Mouse (Mus musculus) neural tube, embryonic 15.5 days (tissue): ENCODE data around the gene Ctu2. TPM values are rescaled to one million over a fixed set of nuclear protein-coding genes. Genes with fewer than 3 reads are reported as not detected.

ENCODE experiments used
- ATAC-seq: fragments of 200-750 bp; cut with Nextera tagmentation; 2 replicates; pipeline ENCODE4 v1.8.0; 2017; ENCODE audit warnings: mild to moderate bottlenecking, moderate TSS enrichment, moderate library complexity; ENCODE audit not compliant: low FRiP score
- H3K27ac ChIP-seq: fragments of 300-500 bp; sonication (generic); replicated peaks from 2 replicates; pipeline ENCODE4 v1.5.1; 2015; ENCODE audit warnings: mild to moderate bottlenecking, inconsistent platforms
- H3K27me3 ChIP-seq: fragments of 300-500 bp; sonication (generic); replicated peaks from 2 replicates; pipeline ENCODE4 v1.6.1; 2015; ENCODE audit warnings: inconsistent platforms
- H3K36me3 ChIP-seq: fragments of 300-500 bp; sonication (generic); 2 replicates; pipeline ENCODE4 v1.6.1; 2015; ENCODE audit warnings: inconsistent platforms
- H3K4me1 ChIP-seq: fragments of 300-500 bp; sonication (generic); 2 replicates; pipeline ENCODE4 v1.6.1; 2015; ENCODE audit warnings: inconsistent platforms
- H3K4me2 ChIP-seq: fragments of 300-500 bp; sonication (generic); 2 replicates; pipeline ENCODE4 v1.6.1; 2015; ENCODE audit warnings: inconsistent platforms, mild to moderate bottlenecking, moderate library complexity
- H3K4me3 ChIP-seq: fragments of 300-500 bp; sonication (generic); replicated peaks from 2 replicates; pipeline ENCODE4 v1.5.1; 2015; ENCODE audit warnings: mild to moderate bottlenecking, inconsistent platforms
- H3K9ac ChIP-seq: fragments of 300-500 bp; sonication (generic); replicated peaks from 2 replicates; pipeline ENCODE4 v1.6.1; 2015; ENCODE audit warnings: mild to moderate bottlenecking, inconsistent platforms
- H3K9me3 ChIP-seq: fragments of 300-500 bp; sonication (generic); replicated peaks from 2 replicates; pipeline ENCODE4 v1.6.1; 2016; ENCODE audit warnings: inconsistent platforms
- WGBS: fragments of 180-500 bp; shearing (Covaris S2); methylation state at CpG from one replicate; pipeline ENCODE4 v1.1.7; 2015; ENCODE audit warnings: mixed read lengths; 5-methylcytosine and 5-hydroxymethylcytosine counted together
- microRNA-seq: library from miRNA; unstranded; fragments of <30 nt; microRNA quantifications from one replicate; pipeline ENCODE4, GENCODE M21; 2017
- polyA plus RNA-seq: library from polyadenylated mRNA; unstranded; fragments of >200 nt; fragmentation: Nextera tagmentation; extraction: Ambion mirVana; gene quantifications from 2 replicates; pipeline ENCODE4 v1.2.1, GENCODE M21; 2015

The Ctu2 gene
- polyA plus RNA-seq, 1 experiment from 2014 or later, result 80.2 TPM

DNA sequence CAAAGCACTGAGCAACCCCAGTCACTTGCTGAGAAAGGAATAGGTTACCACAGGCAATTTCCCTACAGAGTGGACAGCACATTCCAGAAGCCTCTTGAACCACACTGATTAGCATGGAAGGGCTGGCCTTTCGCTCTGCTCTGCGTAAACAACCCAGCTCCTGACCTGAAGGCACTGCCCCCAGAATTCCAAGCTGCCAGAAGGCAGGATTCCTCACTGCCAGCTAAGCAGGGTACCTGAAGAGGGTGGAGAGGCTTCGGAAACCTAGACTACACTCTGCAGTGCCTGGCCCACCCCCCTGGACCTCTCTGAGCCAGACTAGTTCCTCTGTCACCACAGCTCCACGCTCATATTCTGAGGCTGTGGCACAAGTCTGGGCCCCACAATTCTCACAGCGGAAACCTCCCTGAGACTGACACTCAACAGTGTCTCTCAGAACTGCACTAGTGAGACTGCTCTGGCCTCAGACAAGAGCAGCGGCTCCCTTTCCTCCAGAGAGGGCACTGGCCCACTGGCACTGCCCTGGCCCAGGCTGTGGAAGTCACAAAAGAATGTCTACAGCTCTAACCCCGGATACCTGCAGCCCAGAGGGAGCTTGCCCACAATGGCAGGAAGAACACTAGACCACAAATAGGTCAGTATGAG is 50.7 kb downstream of the Ctu2 start:
- Histone ChIP-seq H3K27ac (no peak overlapping the region), H3K9ac (no peak overlapping the region), H3K4me2 (no peak overlapping the region), H3K4me1 (peaks cover 29% of the 10 kb centered on the region), H3K4me3 (no peak overlapping the region), H3K36me3 (no peaks in the 10 kb centered on the region), H3K27me3 (peaks cover 6% of the 10 kb centered on the region; the same call in 1 of the 2 replicates), H3K9me3 (no peaks in the 10 kb centered on the region)
- ATAC-seq, result no peak
- 82% methylated on average over 7 of the region's 7 CpGs for WGBS

DNA sequence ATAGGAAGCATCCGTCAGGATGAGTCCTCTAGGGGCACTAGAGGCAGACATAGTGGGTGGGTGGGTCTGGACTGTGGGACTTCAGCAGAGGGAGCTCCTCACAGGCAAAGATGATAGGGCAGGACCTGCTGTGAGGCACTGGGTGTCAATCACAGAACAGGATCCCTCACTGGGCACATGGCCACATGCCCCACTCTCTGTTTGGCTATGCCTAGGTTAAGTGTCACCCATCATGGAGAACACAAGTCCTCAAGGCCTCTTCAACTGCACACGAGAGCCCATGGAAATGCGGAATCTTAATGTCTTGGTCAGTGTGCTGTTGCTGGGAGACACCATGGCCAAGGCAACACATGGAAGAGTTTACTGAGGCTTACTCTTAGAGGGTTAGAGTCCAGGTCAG is 52.0 kb downstream of the Ctu2 start:
- WGBS, result 91% methylated on average over 3 of the region's 3 CpGs
- Histone ChIP-seq H3K27ac (no peak overlapping the region), H3K27me3 (peaks cover 6% of the 10 kb centered on the region; the same call in 1 of the 2 replicates), H3K36me3 (no peaks in the 10 kb centered on the region), H3K9me3 (no peaks in the 10 kb centered on the region), H3K4me3 (no peak overlapping the region), H3K9ac (no peak overlapping the region), H3K4me1 (peaks cover 27% of the 10 kb centered on the region), H3K4me2 (no peak overlapping the region)
- no peak for ATAC-seq

DNA sequence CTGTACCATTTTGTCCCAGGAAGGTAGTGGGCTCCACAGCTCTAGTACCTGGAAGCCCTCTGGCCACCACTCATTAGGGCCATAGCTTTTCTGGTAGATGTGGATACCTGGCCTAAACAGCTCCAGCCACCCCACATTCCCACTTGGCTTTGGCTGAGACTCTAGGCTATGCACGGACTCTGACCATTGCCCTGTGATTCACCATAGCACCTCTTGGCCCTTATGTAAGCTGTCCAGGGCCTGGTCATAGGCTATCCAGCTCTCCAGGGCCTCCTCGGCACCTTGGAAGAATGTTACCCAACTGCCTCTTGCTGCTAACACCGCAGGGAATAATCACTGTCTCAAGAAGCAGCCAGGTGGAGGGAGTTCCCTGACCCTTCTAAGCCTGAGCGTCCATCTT is 53.2 kb downstream of the Ctu2 start:
- Histone ChIP-seq H3K9ac (no peak overlapping the region), H3K9me3 (no peaks in the 10 kb centered on the region), H3K27ac (no peak overlapping the region), H3K27me3 (peaks cover 6% of the 10 kb centered on the region; the same call in 1 of the 2 replicates), H3K4me1 (peaks cover 15% of the 10 kb centered on the region), H3K4me2 (no peak overlapping the region), H3K4me3 (no peak overlapping the region), H3K36me3 (no peaks in the 10 kb centered on the region)
- WGBS, result 92% methylated on average over 4 of the region's 4 CpGs
- no peak for ATAC-seq

DNA sequence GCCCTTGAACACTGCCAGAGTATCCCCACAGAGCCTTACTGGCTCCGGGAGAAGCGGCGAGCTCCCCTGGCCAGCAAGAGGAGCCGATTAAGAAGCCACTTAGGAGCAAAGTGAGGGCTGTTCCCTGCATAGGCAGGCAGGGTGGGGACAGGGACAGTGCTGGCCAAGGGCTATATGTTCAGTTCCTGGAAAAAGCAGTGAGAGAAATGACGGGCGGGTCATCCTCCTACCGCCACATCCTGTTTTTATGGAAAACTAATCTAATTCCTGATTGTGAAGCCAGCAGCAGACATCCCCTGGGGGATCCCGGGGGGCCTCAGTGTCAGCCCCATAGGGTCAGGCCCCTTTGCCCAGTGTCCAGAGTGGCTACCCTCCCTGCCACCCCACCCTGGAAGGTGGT is 55.4 kb downstream of the Ctu2 start:
- H3K4me1 ChIP-seq, result peaks cover under 1% of the 10 kb centered on the region; the same call in 1 of the 2 replicates
- no peak overlapping the region for H3K4me3 ChIP-seq
- no peak overlapping the region for H3K4me2 ChIP-seq
- H3K9ac ChIP-seq, result no peak overlapping the region
- ATAC-seq, result no peak
- H3K27me3 ChIP-seq, result no peaks in the 10 kb centered on the region
- H3K27ac ChIP-seq, result no peak overlapping the region
- WGBS, result 95% methylated on average over 8 of the region's 8 CpGs
- H3K36me3 ChIP-seq, result no peaks in the 10 kb centered on the region
- no peaks in the 10 kb centered on the region for H3K9me3 ChIP-seq

Small RNA genes within 50 kb of the gene (microRNA-seq; reads per million reads assigned to microRNA genes)
- gene Gm24366, result not detected

Other genes starting within 250 kb of the Ctu2 start
- gene Zfpm1, start 194.0 kb upstream of the Ctu2 start, polyA plus RNA-seq, result 1.00 and 1.4 TPM in 2 replicates
- 0.12 TPM in 1 of 2 replicates, not detected in the other for gene Trhr2, start 115.4 kb upstream of the Ctu2 start, polyA plus RNA-seq
- 30.6 and 35.3 TPM in 2 replicates for gene Zc3h18, start 99.5 kb upstream of the Ctu2 start, polyA plus RNA-seq
- not detected in 2 replicates for gene Il17c, start 54.1 kb upstream of the Ctu2 start, polyA plus RNA-seq
- gene Cyba, start 43.2 kb upstream of the Ctu2 start, polyA plus RNA-seq, result 46.0 and 94.9 TPM in 2 replicates
- 65.9 and 73.2 TPM in 2 replicates for gene Mvd, start 32.7 kb upstream of the Ctu2 start, polyA plus RNA-seq
- 0.12 and 1.1 TPM in 2 replicates for gene Snai3, start 15.4 kb upstream of the Ctu2 start, polyA plus RNA-seq
- gene Rnf166, start 79 bp upstream of the Ctu2 start, polyA plus RNA-seq, result 34.9 and 36.8 TPM in 2 replicates
- gene Piezo1, start 75.2 kb downstream of the Ctu2 start, polyA plus RNA-seq, result 2.1 and 5.1 TPM in 2 replicates
- gene Cdt1, start 91.9 kb downstream of the Ctu2 start, polyA plus RNA-seq, result 6.8 and 15.4 TPM in 2 replicates
- 189 and 207 TPM in 2 replicates for gene Aprt, start 100.8 kb downstream of the Ctu2 start, polyA plus RNA-seq
- 6.7 and 9.5 TPM in 2 replicates for gene Galns, start 135.3 kb downstream of the Ctu2 start, polyA plus RNA-seq
- gene Trappc2l, start 135.5 kb downstream of the Ctu2 start, polyA plus RNA-seq, result 103 and 113 TPM in 2 replicates
- gene Pabpn1l, start 146.6 kb downstream of the Ctu2 start, polyA plus RNA-seq, result 0.14 TPM in 1 of 2 replicates, not detected in the other
- 14.4 and 16.8 TPM in 2 replicates for gene Cbfa2t3, start 223.0 kb downstream of the Ctu2 start, polyA plus RNA-seq